Mouse (Mus musculus): Measurements from ENCODE around the gene Ndufs4.

DNA sequence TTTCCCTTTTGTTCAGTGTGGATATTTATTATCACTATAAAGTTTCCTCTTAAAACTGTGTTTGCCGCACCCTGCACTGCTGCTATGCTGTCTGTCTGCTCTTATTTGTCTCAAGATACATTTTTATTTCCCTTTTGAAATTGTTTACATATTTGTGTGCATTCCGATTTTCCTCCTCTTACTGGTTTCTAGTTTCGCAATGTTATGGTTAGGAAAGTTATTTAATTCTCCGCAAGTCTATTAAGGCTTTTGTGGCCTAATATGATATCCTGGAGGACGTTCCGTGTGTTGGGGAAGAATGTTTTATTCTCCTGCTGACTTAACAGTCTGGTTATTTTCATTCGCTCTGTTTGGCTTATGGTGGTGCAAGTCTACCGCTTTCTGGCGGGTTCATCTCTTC, 120.3 kb downstream of the Ndufs4 start:
- TF ChIP-seq CTCF (IDR thresholded peaks at IDR 0.05; ENCODE audit: extremely low read depth, insufficient read length, insufficient replicate concordance, low read depth, low read length) (no peak), POLR2A (IDR thresholded peaks at IDR 0.05; ENCODE audit: low read depth, low read length) (no peak)
